Mouse (Mus musculus) adrenal gland, adult (tissue): ENCODE measurements at regions not wholly inside any gene's neighbourhood (a gene's known extent, or its start where the extent isn't known, plus 50 kb on each side); places are given as distances from the start of the nearest gene placed in this dataset.
A peak's percentile ranks its signal among the peaks of the same experiment; 100 is the strongest.

ENCODE experiments used
- DNase-seq, 2 experiments: peaks; one replicate each; pipeline ENCODE4 v3.0.0; 2022 to 2023; ENCODE audit warnings: low spot score in 1 of 2; ENCODE audit not compliant: inconsistent age in 2 of 2

DNA sequence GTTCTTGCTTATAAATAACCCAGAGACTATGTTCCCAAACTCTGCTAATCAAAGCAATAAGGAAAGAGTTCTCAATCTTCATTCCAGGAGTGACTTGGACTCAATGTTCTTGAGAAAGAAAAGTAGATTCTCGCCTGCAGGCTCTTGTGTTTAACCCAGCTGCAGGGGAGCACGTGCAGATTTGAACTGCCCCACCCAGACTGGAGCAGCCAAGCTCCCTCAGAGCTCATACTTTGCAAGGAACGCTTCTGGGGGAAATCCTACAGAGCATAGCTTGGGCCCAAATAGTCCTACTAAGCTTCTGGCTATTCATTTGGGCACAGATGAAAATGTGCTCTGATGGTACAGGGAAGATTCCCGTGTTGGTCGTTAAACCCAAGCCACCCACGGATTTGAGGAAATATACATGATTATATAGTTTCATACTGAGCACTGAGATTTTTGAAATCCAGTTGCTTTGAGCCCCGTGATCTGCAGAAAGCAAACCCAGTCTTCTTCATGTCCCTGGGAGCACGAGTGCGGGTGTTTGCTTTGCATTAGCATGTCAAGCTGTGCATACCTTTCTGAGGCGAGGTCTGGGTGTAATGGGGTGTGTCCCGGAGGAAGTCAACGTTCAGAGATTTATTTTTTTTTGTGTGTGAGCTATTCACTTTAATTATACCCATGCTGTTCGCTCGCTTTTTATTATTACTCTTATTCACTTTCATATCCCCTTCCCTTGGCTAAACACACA lies 99.1 kb upstream of the Trp63 start:
- no peak for DNase-seq

DNA sequence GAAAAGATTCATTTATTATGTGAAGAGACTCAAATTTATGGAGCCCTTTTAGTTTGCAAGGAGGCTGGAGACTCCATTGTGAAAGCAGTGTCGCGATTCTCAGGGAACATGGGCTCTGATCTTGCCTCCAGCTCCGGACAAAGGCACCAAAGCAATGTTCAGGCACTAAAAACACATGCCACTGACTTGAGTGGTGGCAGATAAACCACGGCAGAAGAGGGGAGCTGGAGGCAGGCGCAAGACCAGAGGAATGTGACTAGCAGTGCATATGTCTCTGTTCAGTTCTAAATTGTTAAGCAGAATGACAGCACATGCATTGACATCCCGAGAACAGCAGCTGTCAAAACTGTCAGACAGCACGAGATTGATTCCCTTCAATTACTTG lies 98.5 kb upstream of the Trp63 start:
- no peak for DNase-seq

DNA sequence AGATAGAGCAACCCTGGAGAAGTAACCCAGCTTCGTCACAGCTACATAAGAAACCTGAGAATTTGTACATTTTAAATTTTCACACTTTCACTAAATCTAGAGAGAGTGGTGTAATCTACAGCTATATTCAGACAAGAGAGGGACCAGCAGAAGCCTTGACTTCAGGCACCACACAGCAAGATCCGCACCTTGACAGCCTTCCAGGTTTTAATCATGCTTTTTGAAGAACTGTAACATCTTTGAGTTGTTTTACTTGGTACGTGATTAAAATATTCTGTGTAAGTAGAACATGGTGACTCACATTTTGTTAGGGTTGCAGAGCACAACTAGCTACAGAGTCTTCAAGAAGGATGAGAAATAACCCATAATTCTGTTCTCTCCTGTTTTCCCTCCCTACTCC lies 97.6 kb upstream of the Trp63 start:
- no peak for DNase-seq

DNA sequence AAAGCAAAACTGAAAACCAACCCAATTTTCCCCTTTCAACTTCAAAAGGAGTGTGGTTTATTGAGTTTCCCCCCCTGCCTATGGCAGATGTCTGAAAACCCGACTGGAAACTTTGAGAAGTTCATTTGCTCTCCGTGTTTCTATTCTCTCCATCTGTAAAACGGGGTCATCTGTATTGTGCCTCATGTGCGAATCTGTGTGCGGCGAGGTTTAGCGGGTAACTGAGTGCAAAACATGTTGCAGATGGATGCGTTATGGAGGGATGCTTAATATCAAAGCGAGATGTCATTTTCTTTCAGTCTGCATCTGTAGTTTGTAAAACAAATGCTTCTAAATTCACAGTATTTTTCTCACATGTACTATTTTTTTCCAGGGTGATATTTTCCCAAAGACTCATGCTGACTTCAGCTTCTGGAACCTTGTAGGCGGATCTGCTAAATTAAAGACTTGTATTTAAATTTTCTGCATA lies 95.7 kb upstream of the Trp63 start:
- no peak for DNase-seq

DNA sequence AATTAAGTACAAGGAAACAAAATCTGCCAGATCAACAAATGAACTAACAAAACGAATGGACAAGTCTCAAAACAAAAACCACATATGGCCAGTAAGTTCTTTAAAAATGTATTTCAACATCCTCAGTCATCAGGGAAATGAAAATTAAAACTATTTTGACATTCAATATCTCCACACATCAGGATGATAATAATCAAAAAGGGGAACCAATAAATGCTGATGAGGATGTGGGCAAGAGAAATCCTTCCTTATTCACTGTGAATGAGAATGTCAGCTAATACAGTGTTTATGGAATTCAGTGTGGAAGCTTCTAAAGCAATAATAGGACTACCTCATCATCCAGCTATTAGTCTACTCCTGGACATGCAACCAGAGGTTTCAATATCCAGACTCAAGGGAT lies 86.1 kb upstream of the Trp63 start:
- no peak for DNase-seq

DNA sequence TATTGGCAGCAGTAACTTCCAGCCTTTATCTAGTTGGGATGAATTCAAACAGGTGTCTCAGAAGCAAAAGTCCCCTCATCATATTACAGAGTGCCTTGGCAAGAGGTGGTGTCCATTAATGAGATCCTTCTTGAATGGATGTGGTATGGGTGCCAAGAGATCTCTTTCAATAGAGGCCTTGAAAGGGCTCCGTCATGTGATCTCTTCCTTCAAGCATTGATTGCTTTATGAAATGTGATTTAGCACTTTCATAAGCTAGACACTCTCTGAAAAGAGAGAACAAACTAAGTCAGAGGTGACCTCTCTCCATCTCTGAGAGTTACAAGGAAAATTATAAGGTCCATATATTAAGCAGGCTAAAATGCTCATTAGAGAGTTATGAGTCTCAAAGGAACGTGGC lies 80.4 kb upstream of the Trp63 start:
- no peak for DNase-seq

DNA sequence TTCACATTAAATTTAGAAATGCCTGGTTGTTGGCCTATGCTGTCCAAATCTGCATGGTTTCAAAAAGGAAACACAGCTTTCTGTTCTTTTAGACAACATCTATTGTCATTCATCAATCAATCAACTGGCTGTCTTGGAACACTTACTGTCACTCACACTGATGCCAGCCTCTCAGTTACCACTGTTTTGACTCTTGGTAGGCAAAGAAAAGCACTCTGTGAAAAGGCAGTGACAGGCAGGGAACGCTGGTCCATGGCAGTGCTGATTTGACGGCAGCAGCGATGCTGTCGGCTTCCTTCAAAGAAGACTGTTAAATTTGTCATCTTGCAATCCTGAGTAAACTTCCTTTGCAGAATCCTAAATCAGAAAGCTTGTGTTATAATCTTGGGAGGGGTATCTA lies 68.3 kb upstream of the Trp63 start:
- DNase-seq: no peak

DNA sequence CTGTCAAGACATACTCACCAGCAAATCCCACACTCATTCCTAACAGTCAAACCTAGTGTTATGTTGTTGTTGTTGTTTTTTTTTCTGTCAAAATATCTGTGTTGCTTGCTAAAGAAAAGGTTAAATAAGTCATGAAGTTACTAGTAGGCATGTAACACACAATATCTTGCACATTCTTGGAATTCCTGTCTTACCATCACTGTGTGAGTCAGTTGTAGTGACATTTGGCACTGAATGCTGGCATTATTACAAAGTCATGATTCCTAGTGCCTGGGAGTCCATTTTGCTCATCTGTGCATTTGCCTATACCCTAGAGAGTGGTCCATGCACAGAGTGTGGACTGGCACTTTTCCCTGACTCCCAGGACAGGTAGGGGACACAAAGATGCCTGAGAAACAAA lies 67.9 kb upstream of the Trp63 start:
- DNase-seq: no peak

DNA sequence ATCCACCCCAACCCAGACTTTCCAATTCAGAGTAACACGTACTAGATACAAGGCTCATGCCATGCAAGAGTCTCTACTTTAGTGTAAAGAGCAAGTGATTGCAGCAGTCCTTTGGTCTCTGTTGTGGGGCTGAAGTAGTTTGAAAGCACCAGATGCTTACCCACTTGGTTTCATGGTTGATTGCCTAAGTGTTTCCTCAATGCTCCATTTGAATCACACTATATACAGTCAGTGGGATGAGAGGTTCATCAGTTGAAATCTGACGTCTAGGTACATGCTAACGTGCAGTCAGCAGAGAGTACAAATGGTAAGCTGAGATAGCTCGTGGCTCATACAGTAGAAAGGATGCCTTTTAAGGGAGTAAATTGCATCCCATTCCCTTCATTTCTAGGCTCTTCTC lies 64.7 kb upstream of the Trp63 start:
- DNase-seq: no peak

DNA sequence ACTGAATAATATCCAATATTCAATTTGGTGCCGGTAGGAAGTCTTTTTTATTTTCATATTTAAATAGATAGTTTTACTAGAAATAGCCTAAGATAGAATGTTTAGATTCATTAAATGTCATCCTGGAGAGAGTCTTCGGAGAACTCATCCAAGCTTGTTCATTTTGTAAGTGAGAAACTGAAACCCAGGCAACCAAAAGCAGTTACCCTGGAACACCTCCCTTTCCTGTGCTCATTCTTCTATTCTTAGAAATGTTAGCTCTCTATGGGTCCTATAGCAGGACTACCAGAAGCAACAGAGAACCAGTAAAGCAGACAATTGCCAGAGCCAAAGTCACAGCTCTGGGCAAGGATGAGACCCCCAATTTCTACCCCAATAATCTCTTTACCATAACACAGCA lies 60.9 kb upstream of the Trp63 start:
- no peak for DNase-seq

DNA sequence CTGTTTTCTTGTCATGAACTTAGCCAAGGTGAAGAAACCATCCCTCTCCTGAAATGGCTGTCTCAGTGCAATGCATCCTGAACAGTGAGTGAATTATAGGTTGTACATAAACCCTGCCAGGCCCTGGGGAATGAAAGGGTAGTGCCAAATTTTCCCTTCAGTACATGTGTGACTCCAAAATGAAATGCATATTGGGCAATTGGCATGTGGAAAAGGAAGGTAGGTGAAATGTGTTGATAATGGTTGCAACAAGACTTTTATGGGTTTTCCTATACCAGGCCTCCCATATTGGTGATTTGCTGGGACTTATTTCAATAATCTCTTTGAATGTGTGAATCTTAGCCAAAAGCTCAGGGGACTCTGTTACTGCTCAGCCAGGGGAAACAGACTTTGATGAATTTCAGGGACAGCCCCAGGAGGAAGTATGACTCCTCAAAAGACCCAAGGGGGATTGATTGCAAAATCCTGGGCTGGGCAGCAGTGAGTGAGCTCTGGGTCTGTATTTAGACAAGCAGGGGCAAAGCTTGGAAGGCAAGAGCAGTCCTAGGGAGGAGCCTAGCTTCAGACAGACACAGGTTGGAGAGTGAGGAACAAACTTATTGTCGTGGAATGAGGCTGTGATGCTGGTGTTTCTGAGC lies 59.5 kb upstream of the Trp63 start:
- DNase-seq: peak in 1 of 2 experiments; percentile 33

DNA sequence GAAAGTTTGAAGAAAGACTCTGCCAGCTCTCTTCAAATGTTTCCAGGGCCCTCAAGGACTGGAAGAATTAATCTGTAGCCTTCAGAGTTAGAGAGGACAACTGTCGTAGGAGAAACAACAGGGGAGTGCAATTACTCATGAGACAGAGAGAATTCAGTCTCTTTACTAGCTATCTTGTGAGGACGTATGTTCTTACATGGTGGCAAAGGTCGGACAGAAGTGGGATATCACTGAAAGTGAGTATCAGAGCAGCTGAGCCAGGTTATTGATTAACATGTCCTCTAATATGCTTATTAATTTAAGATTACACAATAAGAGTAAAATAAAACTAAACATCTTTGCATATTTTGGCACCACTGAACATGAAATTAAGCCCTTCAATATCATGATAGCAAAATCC lies 53.8 kb upstream of the Trp63 start:
- no peak for DNase-seq

DNA sequence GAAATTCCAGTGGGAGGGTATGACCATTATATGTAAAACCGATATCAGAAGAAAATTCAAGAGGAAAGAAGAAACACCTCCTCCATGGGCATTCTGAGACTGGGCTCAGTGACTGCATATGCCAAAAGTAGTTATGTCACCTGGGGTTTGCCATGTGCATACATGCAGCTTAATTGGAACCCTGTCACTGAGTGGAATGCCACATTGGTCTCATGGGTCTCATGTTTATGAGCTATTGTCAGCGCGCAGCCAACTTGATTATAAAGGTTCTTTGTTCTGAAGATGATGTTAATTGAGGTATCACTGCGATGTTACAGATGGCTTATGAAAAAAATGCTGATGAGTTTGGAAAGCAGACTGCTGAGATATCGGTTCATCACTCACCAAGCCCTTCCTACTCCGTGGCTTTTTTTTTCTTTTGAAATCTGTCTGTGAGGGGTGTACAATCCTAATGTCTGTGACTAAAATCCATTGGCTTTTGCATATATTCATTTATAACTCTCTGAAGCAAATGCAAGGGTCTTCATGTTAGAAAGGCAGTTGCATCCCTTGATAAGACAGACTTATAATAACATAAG lies 52.3 kb upstream of the Trp63 start:
- DNase-seq: no peak
